Mouse (Mus musculus) left cerebral cortex, adult 9 months (tissue): Measurements from ENCODE around the gene Zfp280c.
A peak's percentile ranks its signal among the peaks of the same experiment; 100 is the strongest.

Experiments used
- DNase-seq, 2 experiments: peaks; one replicate each; pipeline ENCODE4 v3.0.0; 2022; ENCODE audit warnings: low spot score in 2 of 2

The Zfp280c gene

GRCm38 (mm10) chrX:48594099-48594760, at the start of gene Zfp280c:
Gene Zfp280c (minus strand): TSS chrX:48594504.
- DNase-seq, result peak; percentile 25 to 76

GRCm38 (mm10) chrX:48637032-48637431, 42.7 kb upstream of the Zfp280c start:
- DNase-seq, result no peak

- no peak for DNase-seq
These were observed 29.7 kb upstream of the Zfp280c start for GRCm38 (mm10) chrX:48624054-48624420.

- peak; percentile 81 to 82 for DNase-seq
These were observed 29.2 kb upstream of the Zfp280c start, which contains the start of gene Slc25a14 for GRCm38 (mm10) chrX:48623379-48624053. Gene Slc25a14 (plus strand): TSS chrX:48623413.

GRCm38 (mm10) chrX:48623049-48623378, 28.7 kb upstream of the Zfp280c start:
- DNase-seq, result no peak

- no peak for DNase-seq
These were observed 10.6 kb upstream of the Zfp280c start for GRCm38 (mm10) chrX:48604872-48605271.

GRCm38 (mm10) chrX:48596906-48597305, 2.6 kb upstream of the Zfp280c start:
- no peak for DNase-seq

GRCm38 (mm10) chrX:48596053-48596452, 1.7 kb upstream of the Zfp280c start:
- DNase-seq, result no peak

GRCm38 (mm10) chrX:48593721-48594098, 594 bp downstream of the Zfp280c start:
- no peak for DNase-seq

- DNase-seq, result no peak
These were observed 11.0 kb downstream of the Zfp280c start for GRCm38 (mm10) chrX:48583332-48583731.

- DNase-seq, result peak in 1 of 2 experiments; percentile 79
These were observed 62.1 kb downstream of the Zfp280c start for GRCm38 (mm10) chrX:48532175-48532574.

- DNase-seq, result no peak
These were observed 67.9 kb downstream of the Zfp280c start for GRCm38 (mm10) chrX:48526435-48526834.

GRCm38 (mm10) chrX:48525866-48526265, 68.4 kb downstream of the Zfp280c start:
- peak in 1 of 2 experiments; percentile 64 for DNase-seq

- DNase-seq, result no peak
These were observed 69.0 kb downstream of the Zfp280c start for GRCm38 (mm10) chrX:48525332-48525731.

GRCm38 (mm10) chrX:48523512-48523911, 70.8 kb downstream of the Zfp280c start:
- DNase-seq, result no peak

GRCm38 (mm10) chrX:48521651-48522050, 72.7 kb downstream of the Zfp280c start:
- no peak for DNase-seq

GRCm38 (mm10) chrX:48519549-48520085, 74.7 kb downstream of the Zfp280c start:
- DNase-seq, result no peak

GRCm38 (mm10) chrX:48518808-48519548, 75.3 kb downstream of the Zfp280c start, which contains the start of gene Rab33a:
Gene Rab33a (plus strand): TSS chrX:48519285.
- DNase-seq, result peak in 1 of 2 experiments; percentile 54

GRCm38 (mm10) chrX:48518211-48518807, 76.0 kb downstream of the Zfp280c start:
- peak in 1 of 2 experiments; percentile 51 for DNase-seq

- DNase-seq, result no peak
These were observed 80.5 kb downstream of the Zfp280c start for GRCm38 (mm10) chrX:48513824-48514223.

- peak; percentile 83 to 92 for DNase-seq
These were observed 81.0 kb downstream of the Zfp280c start, which contains the start of gene Aifm1 for GRCm38 (mm10) chrX:48513166-48513807. Gene Aifm1 (minus strand): TSS chrX:48513563.
